Mouse (Mus musculus): ENCODE results near the gene Rhov. TPM values are rescaled to one million over a fixed set of nuclear protein-coding genes. Genes with fewer than 3 reads are reported as not detected.

Gene Rhov
- total RNA-seq (2021) = 1 to 10 TPM; 6.3 to 6.9 TPM

GRCm38 (mm10) chr2:119270643-119271331 is at the start of gene Rhov:
TSS of gene Rhov (minus strand) at chr2:119271272.
- DNase-seq (ENCODE audit: extremely low spot score in 1 of 2, low spot score in 1 of 2) = peak; percentile 39 to 46

DNA sequence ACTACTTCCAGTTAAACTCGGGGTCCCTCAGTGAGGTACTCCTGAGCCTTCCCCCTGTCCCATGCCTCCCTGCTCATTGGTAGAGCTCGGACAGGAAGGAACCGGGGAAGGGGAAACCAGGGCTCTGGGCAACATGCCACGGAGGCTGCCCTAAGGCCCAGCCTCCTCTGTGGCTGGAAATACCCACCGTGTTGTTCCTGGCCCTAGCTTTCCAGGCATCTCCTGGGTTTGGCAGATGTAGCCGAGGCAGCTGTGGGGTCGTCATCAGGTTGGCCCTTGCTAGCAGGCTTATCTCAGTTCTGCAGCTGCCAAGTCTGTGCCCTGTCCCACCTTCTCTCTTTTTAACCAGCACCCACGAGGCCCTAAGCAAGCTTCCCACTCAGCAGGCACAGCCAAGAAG is 49.5 kb upstream of the Rhov start:
- no peak for DNase-seq (ENCODE audit: extremely low spot score in 1 of 2, low spot score in 1 of 2)

DNA sequence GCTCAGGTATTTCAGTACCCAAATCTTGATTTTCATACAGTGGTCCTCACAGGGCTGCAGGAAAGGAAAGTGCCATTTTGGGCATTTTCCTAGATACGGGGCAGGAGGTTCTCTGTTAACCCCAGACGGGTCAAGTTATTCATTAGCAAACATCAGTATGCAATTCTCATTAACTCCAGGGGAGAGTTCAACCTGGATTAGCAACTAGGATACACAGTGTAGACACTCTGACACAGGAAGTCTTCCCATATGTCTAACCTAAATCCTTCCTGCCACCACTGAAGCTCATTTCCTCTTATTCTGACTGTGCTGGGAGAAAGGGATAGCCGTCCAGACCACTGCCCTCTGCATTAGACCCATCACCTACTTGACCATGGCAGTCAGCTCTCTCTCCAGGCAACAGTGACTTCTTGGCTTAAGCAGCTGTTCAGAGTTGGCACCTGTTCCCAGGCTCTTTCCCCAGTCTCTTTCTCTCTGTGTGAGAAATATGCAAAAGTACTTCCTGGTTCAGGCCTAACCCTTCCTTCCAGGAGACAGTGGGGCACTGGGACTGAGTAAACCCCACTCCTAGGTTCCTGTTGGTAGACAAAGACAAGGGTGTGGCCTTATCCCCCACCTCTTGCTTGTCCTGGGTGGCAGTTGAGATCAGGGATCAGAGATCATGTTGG is 47.1 kb upstream of the Rhov start:
- no peak for DNase-seq (ENCODE audit: extremely low spot score in 1 of 2, low spot score in 1 of 2)

GRCm38 (mm10) chr2:119314742-119315310 is 43.8 kb upstream of the Rhov start:
- no peak for DNase-seq (ENCODE audit: extremely low spot score in 1 of 2, low spot score in 1 of 2)

DNA sequence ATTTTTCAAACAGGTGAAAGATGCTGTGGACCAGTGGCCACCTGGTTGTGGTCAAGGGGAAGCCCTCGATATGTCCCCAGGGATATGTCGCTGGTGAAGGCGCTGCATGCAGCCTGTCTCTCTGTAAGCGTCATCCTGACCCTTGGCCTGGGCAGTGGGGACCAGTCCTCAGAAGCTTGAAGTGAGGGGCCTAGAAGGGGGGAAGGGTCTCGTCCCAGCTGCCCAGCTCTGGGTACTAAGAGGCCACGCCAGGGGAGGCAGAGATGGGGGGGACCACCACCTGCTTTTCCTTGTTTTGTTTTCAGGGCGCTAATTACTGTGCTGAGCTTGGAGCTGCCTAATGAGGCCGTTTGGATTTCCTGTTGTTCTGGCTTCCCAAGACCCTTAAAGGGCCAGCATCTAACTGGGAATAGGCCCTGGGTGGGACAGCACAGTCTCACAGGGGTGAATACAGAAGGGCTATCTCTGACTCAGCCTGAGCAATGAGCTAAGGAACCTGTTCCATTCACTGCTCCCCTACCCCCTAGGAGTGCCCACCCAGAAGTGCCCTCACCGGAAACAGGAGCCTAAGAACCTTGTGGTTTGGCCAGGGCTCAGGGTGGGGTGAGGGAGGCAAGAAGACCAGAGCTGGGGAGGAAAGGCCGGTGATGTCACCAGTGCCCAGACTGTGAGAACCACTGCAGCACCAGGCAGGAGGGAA is 42.9 kb upstream of the Rhov start:
- no peak for DNase-seq (ENCODE audit: extremely low spot score in 1 of 2, low spot score in 1 of 2)

DNA sequence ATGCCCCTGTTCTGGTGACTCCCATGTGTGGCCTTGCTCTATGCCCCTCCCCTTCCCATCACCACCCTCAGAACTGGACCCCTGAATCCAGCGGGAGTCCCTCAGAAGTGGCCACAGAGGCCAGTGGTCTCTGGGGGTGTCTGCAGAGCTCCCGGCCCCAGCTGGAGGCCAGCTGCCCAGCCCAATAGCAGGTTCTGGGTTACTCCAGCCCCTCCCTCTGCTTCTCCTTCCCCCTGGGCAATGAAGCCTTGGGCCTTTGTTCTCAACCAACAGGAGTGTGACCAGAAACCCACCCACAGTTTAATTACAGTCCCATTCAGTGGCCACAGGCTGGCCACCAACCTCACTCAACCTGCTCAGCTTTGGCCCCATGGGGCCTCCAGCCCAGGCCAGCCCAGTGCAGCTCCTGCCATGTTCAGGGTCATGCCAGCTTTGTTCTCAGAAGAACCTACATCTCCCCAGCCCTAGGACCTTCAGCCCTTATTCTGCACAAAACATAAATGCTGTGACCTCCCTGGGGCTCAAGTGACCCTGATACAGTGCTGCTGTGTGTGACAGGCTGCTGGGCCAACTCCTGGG is 41.4 kb upstream of the Rhov start:
- DNase-seq (ENCODE audit: extremely low spot score in 1 of 2, low spot score in 1 of 2) = no peak

- no peak for DNase-seq (ENCODE audit: extremely low spot score in 1 of 2, low spot score in 1 of 2)
These were observed 40.5 kb upstream of the Rhov start for GRCm38 (mm10) chr2:119311544-119311943.

DNA sequence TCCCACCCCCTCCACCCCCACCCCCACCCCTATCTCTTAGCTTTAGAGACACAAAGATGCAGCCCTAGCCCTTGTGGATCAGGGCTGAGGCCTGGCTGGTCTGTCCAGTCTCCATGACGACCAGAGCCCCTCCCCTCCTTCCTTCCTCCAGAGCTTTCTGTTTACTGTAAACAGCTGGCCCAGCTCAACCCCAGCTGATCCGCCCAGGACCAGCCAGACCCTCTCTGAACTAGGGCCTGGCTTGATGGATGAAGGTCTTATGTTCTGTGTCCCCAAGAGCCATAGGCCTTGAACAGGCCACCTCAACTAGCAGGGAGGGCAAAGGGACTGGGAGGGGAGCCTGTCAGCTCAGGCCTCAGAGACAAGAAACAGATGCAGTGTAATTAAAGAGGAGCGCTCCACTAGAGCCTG is 33.7 kb upstream of the Rhov start:
- DNase-seq (ENCODE audit: extremely low spot score in 1 of 2, low spot score in 1 of 2) = no peak

DNA sequence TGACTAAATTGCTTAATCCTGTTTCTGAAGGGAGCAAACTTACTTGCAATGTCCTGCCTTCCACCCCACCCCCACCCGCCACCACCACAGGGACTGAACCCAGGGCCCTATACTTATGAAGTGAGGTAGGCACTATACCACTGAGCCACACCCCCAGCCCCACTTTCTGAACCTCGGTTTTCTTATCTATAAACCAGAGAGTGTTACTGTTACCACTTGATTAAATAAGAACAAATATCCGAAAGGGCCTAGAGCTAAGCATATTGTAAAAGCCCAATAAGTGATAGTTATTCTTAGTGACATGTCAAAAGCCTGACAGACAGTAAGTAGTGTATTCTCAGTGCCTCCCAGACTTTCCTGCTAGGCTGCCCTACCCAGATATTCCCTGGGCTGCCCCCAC is 33.3 kb upstream of the Rhov start:
- DNase-seq (ENCODE audit: extremely low spot score in 1 of 2, low spot score in 1 of 2) = no peak

GRCm38 (mm10) chr2:119302876-119303275 is 31.8 kb upstream of the Rhov start:
- no peak for DNase-seq (ENCODE audit: extremely low spot score in 1 of 2, low spot score in 1 of 2)

GRCm38 (mm10) chr2:119300819-119301493 is 29.9 kb upstream of the Rhov start:
- no peak for DNase-seq (ENCODE audit: extremely low spot score in 1 of 2, low spot score in 1 of 2)

DNA sequence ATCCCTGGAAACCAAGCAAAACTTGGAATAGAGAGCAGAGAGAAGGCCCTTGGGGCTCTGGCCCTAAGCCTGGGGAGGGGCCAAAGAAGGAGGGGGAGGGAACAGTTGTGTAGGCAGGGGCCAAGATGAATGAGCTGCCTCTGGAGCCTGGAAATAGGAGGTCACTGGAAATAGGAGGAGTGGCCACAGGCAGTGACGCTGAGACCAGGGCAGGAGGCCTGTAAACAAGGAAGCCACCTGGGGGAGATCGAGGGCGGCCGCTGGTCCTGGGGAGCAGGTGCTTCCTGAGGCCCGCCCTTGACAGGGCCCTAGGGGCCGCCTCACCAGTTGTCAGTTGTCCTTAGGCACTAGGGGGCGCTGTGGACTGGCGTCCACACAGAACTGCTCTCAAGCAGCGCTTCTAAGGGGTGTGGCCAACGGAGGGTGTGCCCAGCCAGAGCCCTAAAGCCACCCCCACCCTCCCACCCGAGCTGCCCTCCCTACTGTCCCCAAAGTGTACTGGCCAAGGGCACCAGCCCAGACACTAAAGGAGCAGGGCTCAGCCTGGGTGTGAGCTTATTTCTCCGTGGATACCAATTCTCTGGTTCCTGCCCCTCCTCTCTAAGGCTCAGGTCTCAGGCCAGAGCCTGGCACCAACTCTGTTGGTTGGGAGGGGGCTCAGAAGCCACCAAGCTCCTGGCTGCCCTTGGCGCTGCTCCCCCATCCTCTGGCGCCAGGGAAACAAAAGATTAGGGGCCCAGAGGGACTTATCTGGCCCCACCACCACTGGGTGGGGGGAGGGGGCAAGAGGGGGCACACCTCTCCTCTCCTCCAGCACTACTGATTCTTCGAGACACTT is 29.1 kb upstream of the Rhov start:
- DNase-seq (ENCODE audit: extremely low spot score in 1 of 2, low spot score in 1 of 2) = peak in 1 of 2 experiments; percentile 58

DNA sequence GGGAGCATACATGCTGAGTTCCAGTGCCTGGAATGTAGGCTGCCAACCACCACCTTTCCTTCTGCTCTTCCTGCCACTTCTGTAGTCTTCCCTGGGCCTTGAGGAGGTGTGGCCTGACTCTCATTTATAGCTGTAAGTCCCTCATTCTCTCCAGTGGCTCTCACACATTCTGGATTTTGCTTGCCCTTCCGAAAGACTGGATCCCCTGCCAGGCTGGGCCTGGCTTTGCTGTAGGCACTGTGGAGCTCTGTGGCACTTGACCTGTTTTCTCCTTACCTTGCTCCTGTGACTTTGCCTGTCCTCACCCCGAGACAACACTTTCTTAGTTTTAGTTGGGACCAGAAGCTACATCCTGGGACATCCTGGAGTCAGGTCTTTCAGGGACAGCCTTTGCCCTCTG is 27.8 kb upstream of the Rhov start:
- no peak for DNase-seq (ENCODE audit: extremely low spot score in 1 of 2, low spot score in 1 of 2)

- peak in 1 of 2 experiments; percentile 73 for DNase-seq (ENCODE audit: extremely low spot score in 1 of 2, low spot score in 1 of 2)
These were observed 27.3 kb upstream of the Rhov start for GRCm38 (mm10) chr2:119298330-119298729.

DNA sequence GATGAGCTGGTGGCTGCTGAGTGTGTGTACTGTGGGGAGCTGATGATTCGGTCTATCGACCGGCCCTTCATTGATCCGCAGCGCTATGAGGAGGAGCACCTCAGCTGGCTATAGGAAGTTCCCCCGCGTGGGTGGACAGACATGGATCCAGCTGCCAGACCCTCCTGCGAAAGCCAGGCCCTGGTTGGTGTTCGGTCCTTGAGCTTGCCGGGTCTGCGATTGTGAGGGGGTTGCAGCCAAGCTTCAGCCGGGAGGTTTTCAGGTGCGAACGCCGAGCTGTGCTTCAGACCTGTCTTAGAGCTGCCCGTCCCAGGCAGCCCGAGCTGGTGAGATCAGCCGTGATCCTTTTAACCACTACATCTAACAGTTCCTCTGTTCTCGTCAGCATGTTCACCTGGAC is 26.4 kb upstream of the Rhov start:
- no peak for DNase-seq (ENCODE audit: extremely low spot score in 1 of 2, low spot score in 1 of 2)

DNA sequence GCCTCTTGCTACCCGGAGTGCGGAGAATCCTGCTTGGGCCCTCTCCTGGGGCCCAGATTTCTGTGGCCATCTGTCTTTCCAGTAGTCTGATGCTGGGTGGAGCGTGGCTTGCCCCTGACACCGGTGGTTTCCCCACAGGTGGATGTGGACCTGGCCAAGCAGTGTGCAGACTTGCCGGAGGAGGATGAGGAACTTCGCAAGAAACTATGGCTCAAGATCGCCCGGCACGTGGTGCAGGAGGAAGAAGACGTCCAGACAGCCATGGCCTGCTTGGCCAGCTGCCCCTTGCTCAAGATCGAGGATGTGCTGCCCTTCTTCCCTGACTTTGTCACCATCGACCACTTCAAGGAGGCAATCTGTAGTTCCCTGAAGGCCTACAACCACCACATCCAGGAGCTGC is 25.7 kb upstream of the Rhov start:
- no peak for DNase-seq (ENCODE audit: extremely low spot score in 1 of 2, low spot score in 1 of 2)

- DNase-seq (ENCODE audit: extremely low spot score in 1 of 2, low spot score in 1 of 2) = no peak
These were observed 23.3 kb upstream of the Rhov start for GRCm38 (mm10) chr2:119294411-119294810.

DNA sequence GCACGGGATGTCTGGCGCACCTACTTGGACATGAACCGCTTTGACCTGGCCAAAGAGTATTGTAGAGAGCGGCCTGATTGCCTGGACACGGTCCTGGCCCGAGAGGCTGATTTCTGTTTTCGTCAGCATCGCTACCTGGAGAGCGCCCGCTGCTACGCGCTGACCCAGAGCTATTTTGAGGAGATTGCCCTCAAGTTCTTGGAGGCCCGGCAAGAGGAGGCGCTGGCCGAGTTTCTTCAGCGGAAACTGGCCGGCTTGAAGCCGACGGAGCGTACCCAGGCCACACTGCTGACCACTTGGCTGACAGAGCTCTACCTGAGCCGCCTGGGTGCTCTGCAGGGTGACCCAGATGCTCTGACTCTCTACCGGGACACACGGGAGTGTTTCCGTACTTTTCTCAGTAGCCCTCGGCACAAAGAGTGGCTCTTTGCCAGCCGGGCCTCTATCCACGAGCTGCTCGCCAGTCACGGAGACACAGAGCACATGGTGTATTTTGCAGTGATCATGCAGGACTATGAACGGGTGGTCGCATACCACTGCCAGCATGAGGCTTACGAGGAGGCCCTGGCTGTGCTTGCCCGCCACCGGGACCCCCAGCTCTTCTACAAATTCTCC is 22.8 kb upstream of the Rhov start:
- DNase-seq (ENCODE audit: extremely low spot score in 1 of 2, low spot score in 1 of 2) = no peak

- DNase-seq (ENCODE audit: extremely low spot score in 1 of 2, low spot score in 1 of 2) = no peak
These were observed 22.2 kb upstream of the Rhov start for GRCm38 (mm10) chr2:119293311-119293710.
